Mouse (Mus musculus) testis, postnatal 10 days (tissue): ENCODE results near the gene Arhgap29.

ENCODE experiments used
- DNase-seq: peaks from one replicate; pipeline ENCODE4 v3.0.0; 2021; ENCODE audit warnings: low spot score

Gene Arhgap29

GRCm38 (mm10) chr3:122009818-122010217 is 57.5 kb downstream of the Arhgap29 start:
- no peak for DNase-seq

- no peak for DNase-seq
Measured at GRCm38 (mm10) chr3:122010292-122010691, 58.0 kb downstream of the Arhgap29 start.

GRCm38 (mm10) chr3:122012464-122012863 is 60.1 kb downstream of the Arhgap29 start:
- DNase-seq: no peak

- DNase-seq: no peak
Measured at GRCm38 (mm10) chr3:122018421-122018820, 66.1 kb downstream of the Arhgap29 start.

- DNase-seq: no peak
Measured at GRCm38 (mm10) chr3:122019159-122019558, 66.8 kb downstream of the Arhgap29 start.

- DNase-seq: no peak
Measured at GRCm38 (mm10) chr3:122021029-122021652, 68.8 kb downstream of the Arhgap29 start.

- DNase-seq: no peak
Measured at GRCm38 (mm10) chr3:122022355-122022754, 70.0 kb downstream of the Arhgap29 start.

- DNase-seq: peak; percentile 33
Measured at GRCm38 (mm10) chr3:122026676-122027075, 74.3 kb downstream of the Arhgap29 start.

GRCm38 (mm10) chr3:122027776-122028175 is 75.4 kb downstream of the Arhgap29 start:
- peak; percentile 53 for DNase-seq

- no peak for DNase-seq
Measured at GRCm38 (mm10) chr3:122033248-122033837, 81.0 kb downstream of the Arhgap29 start.

- DNase-seq: no peak
Measured at GRCm38 (mm10) chr3:122034240-122034639, 81.9 kb downstream of the Arhgap29 start.

GRCm38 (mm10) chr3:122035092-122035491 is 82.8 kb downstream of the Arhgap29 start:
- DNase-seq: no peak

GRCm38 (mm10) chr3:122040522-122040921 is 88.2 kb downstream of the Arhgap29 start:
- DNase-seq: no peak

GRCm38 (mm10) chr3:122043102-122043501 is 90.8 kb downstream of the Arhgap29 start:
- no peak for DNase-seq

GRCm38 (mm10) chr3:122043799-122044547 is 91.6 kb downstream of the Arhgap29 start, which contains the start of gene Abca4:
TSS of gene Abca4 (plus strand) at chr3:122044443.
- DNase-seq: no peak

GRCm38 (mm10) chr3:122046187-122046620 is 93.9 kb downstream of the Arhgap29 start:
- no peak for DNase-seq

- no peak for DNase-seq
Measured at GRCm38 (mm10) chr3:122047402-122047801, 95.1 kb downstream of the Arhgap29 start.

- DNase-seq: peak; percentile 86
Measured at GRCm38 (mm10) chr3:122047921-122048861, 95.8 kb downstream of the Arhgap29 start.

- no peak for DNase-seq
Measured at GRCm38 (mm10) chr3:122049158-122049557, 96.8 kb downstream of the Arhgap29 start.

GRCm38 (mm10) chr3:122058439-122059198 is 106.3 kb downstream of the Arhgap29 start:
- no peak for DNase-seq

GRCm38 (mm10) chr3:122062586-122062985 is 110.2 kb downstream of the Arhgap29 start:
- no peak for DNase-seq
